Mouse (Mus musculus) liver, embryonic 16.5 days (tissue): ENCODE measurements around the gene Slc7a11. TPM values are rescaled to one million over a fixed set of nuclear protein-coding genes. Genes with fewer than 3 reads are reported as not detected.

Experiments used
- ATAC-seq: fragments of 200-750 bp; cut with Nextera tagmentation; 2 replicates; pipeline ENCODE4 v1.8.0; 2017; ENCODE audit warnings: low read depth, mild to moderate bottlenecking, moderate number of reproducible peaks, moderate library complexity
- H3K27ac ChIP-seq: fragments of 300-500 bp; sonication (generic); 2 replicates; pipeline ENCODE4 v1.5.1; 2014; ENCODE audit warnings: mild to moderate bottlenecking, low read length
- H3K27me3 ChIP-seq: fragments of 300-500 bp; sonication (generic); 2 replicates; pipeline ENCODE4 v1.6.1; 2014; ENCODE audit warnings: low read depth, low read length, mixed read lengths; ENCODE audit not compliant: control insufficient read depth, insufficient read depth
- H3K36me3 ChIP-seq: fragments of 300-500 bp; sonication (generic); 2 replicates; pipeline ENCODE4 v1.6.1; 2014; ENCODE audit warnings: mild to moderate bottlenecking; ENCODE audit not compliant: control insufficient read depth, insufficient read depth
- H3K4me1 ChIP-seq: fragments of 300-500 bp; sonication (generic); 2 replicates; pipeline ENCODE4 v1.6.1; 2014; ENCODE audit warnings: low read depth, low read length, mixed read lengths; ENCODE audit not compliant: control insufficient read depth
- H3K4me2 ChIP-seq: fragments of 300-500 bp; sonication (generic); 2 replicates; pipeline ENCODE4 v1.6.1; 2014; ENCODE audit warnings: low read depth, low read length, mixed read lengths
- H3K4me3 ChIP-seq: fragments of 300-500 bp; sonication (generic); 2 replicates; pipeline ENCODE4 v1.5.1; 2014; ENCODE audit warnings: low read depth, mild to moderate bottlenecking, low read length
- H3K9ac ChIP-seq: fragments of 300-500 bp; sonication (generic); 2 replicates; pipeline ENCODE4 v1.6.1; 2014; ENCODE audit warnings: low read depth, low read length
- H3K9me3 ChIP-seq: fragments of 300-500 bp; sonication (generic); replicated peaks from 2 replicates; pipeline ENCODE4 v1.6.1; 2016; ENCODE audit warnings: low read length; ENCODE audit not compliant: control insufficient read depth
- WGBS: fragments of 180-500 bp; shearing (Covaris S2); extraction: QIAGEN DNeasy Blood & Tissue Kit; methylation state at CpG from one replicate; pipeline ENCODE4 v1.1.7; 2014; ENCODE audit not compliant: insufficient replicate concordance; 5-methylcytosine and 5-hydroxymethylcytosine counted together
- polyA plus RNA-seq: library from polyadenylated mRNA; unstranded; fragments of >200 nt; fragmentation: Nextera tagmentation; extraction: Ambion mirVana; gene quantifications from 2 replicates; pipeline ENCODE4 v1.2.1, GENCODE M21; 2015

The Slc7a11 gene
- polyA plus RNA-seq, 1 experiment from 2014 or later = 0.26 TPM

- Histone ChIP-seq H3K4me1 (no peaks in the 10 kb centered on the region), H3K4me3 (no peak overlapping the region), H3K27me3 (no peaks in the 10 kb centered on the region), H3K9ac (no peak overlapping the region), H3K27ac (no peak overlapping the region), H3K4me2 (no peak overlapping the region), H3K36me3 (no peaks in the 10 kb centered on the region), H3K9me3 (no peaks in the 10 kb centered on the region; the same call in 1 of the 2 replicates)
- no peak for ATAC-seq
- 44% methylated on average over 1 of the region's 1 CpGs for WGBS
Observed at GRCm38 (mm10) chr3:49910922-49911321, 532.5 kb downstream of the Slc7a11 start.

- ATAC-seq = no peak
- no peak overlapping the region for H3K9ac ChIP-seq
- H3K36me3 ChIP-seq = no peaks in the 10 kb centered on the region
- whole genome bisulfite sequencing = 31% methylated on average over 12 of the region's 12 CpGs
- no peaks in the 10 kb centered on the region for H3K4me1 ChIP-seq
- no peak overlapping the region for H3K4me2 ChIP-seq
- H3K4me3 ChIP-seq = no peak overlapping the region
- H3K27me3 ChIP-seq = no peaks in the 10 kb centered on the region
- H3K27ac ChIP-seq = no peak overlapping the region
- H3K9me3 ChIP-seq = no peaks in the 10 kb centered on the region; the same call in 1 of the 2 replicates
Observed at GRCm38 (mm10) chr3:49908426-49909341, 534.7 kb downstream of the Slc7a11 start.

GRCm38 (mm10) chr3:49893945-49894344, 549.5 kb downstream of the Slc7a11 start:
- H3K4me2 ChIP-seq = no peak overlapping the region
- ATAC-seq = no peak
- H3K9ac ChIP-seq = no peak overlapping the region
- H3K9me3 ChIP-seq = no peaks in the 10 kb centered on the region
- H3K36me3 ChIP-seq = no peaks in the 10 kb centered on the region
- no peaks in the 10 kb centered on the region for H3K27me3 ChIP-seq
- H3K4me1 ChIP-seq = no peaks in the 10 kb centered on the region
- H3K27ac ChIP-seq = no peak overlapping the region
- no peak overlapping the region for H3K4me3 ChIP-seq

GRCm38 (mm10) chr3:49887359-49887758, 556.1 kb downstream of the Slc7a11 start:
- 54% methylated on average over 2 of the region's 2 CpGs for WGBS
- Histone ChIP-seq H3K27ac (no peak overlapping the region), H3K36me3 (no peaks in the 10 kb centered on the region), H3K9me3 (no peaks in the 10 kb centered on the region), H3K9ac (no peak overlapping the region), H3K4me2 (no peak overlapping the region), H3K4me3 (no peak overlapping the region), H3K4me1 (no peaks in the 10 kb centered on the region), H3K27me3 (no peaks in the 10 kb centered on the region)
- no peak for ATAC-seq

- Histone ChIP-seq H3K36me3 (no peaks in the 10 kb centered on the region), H3K4me2 (no peak overlapping the region), H3K4me3 (no peak overlapping the region), H3K27me3 (no peaks in the 10 kb centered on the region), H3K9me3 (no peaks in the 10 kb centered on the region), H3K4me1 (no peaks in the 10 kb centered on the region), H3K9ac (no peak overlapping the region), H3K27ac (no peak overlapping the region)
- 45% methylated on average over 8 of the region's 8 CpGs for WGBS
- ATAC-seq = no peak
Observed at GRCm38 (mm10) chr3:49886220-49886945, 557.0 kb downstream of the Slc7a11 start.

- no peak overlapping the region for H3K9ac ChIP-seq
- no peaks in the 10 kb centered on the region for H3K27me3 ChIP-seq
- H3K4me1 ChIP-seq = no peaks in the 10 kb centered on the region
- ATAC-seq = no peak
- H3K36me3 ChIP-seq = no peaks in the 10 kb centered on the region
- H3K9me3 ChIP-seq = no peaks in the 10 kb centered on the region
- H3K4me3 ChIP-seq = no peak overlapping the region
- no peak overlapping the region for H3K4me2 ChIP-seq
- H3K27ac ChIP-seq = no peak overlapping the region
Observed at GRCm38 (mm10) chr3:49880496-49880895, 562.9 kb downstream of the Slc7a11 start.

- H3K4me1 ChIP-seq = no peaks in the 10 kb centered on the region
- no peaks in the 10 kb centered on the region for H3K27me3 ChIP-seq
- no peak overlapping the region for H3K27ac ChIP-seq
- ATAC-seq = no peak
- H3K36me3 ChIP-seq = no peaks in the 10 kb centered on the region
- no peak overlapping the region for H3K9ac ChIP-seq
- no peak overlapping the region for H3K4me2 ChIP-seq
- WGBS = 72% methylated on average over 3 of the region's 3 CpGs
- no peak overlapping the region for H3K4me3 ChIP-seq
- no peaks in the 10 kb centered on the region for H3K9me3 ChIP-seq
Observed at GRCm38 (mm10) chr3:49870786-49871185, 572.6 kb downstream of the Slc7a11 start.

GRCm38 (mm10) chr3:49867951-49868584, 575.3 kb downstream of the Slc7a11 start:
- Histone ChIP-seq H3K4me2 (no peak overlapping the region), H3K9me3 (no peaks in the 10 kb centered on the region), H3K27ac (no peak overlapping the region), H3K27me3 (no peaks in the 10 kb centered on the region), H3K9ac (no peak overlapping the region), H3K4me1 (no peaks in the 10 kb centered on the region), H3K36me3 (no peaks in the 10 kb centered on the region), H3K4me3 (no peak overlapping the region)
- no peak for ATAC-seq
- WGBS = 28% methylated on average over 4 of the region's 4 CpGs
